Mouse (Mus musculus): ENCODE results near the gene Rnf215. TPM values are rescaled to one million over a fixed set of nuclear protein-coding genes. Genes with fewer than 3 reads are reported as not detected.
A peak's percentile ranks its signal among the peaks of the same experiment; 100 is the strongest.

The Rnf215 gene
- total RNA-seq (2018; cell fraction: chromatin; rRNA removed) = 10 to 100 TPM; 29.1 to 75.9 (median 51.8) TPM
- total RNA-seq (2018; cell fraction: cytosol; rRNA removed) = 10 to 100 TPM in 19 of 26 experiments, 1 to 10 TPM in 7; 6.4 to 19.5 (median 11.9) TPM
- 10 to 100 TPM; 19.0 to 56.4 (median 38.0) TPM for total RNA-seq (2018; cell fraction: nucleus; rRNA removed)
- polyA plus RNA-seq (2018) = 7.0 to 14.0 TPM (median 11.5 TPM) in 3 replicates

DNA sequence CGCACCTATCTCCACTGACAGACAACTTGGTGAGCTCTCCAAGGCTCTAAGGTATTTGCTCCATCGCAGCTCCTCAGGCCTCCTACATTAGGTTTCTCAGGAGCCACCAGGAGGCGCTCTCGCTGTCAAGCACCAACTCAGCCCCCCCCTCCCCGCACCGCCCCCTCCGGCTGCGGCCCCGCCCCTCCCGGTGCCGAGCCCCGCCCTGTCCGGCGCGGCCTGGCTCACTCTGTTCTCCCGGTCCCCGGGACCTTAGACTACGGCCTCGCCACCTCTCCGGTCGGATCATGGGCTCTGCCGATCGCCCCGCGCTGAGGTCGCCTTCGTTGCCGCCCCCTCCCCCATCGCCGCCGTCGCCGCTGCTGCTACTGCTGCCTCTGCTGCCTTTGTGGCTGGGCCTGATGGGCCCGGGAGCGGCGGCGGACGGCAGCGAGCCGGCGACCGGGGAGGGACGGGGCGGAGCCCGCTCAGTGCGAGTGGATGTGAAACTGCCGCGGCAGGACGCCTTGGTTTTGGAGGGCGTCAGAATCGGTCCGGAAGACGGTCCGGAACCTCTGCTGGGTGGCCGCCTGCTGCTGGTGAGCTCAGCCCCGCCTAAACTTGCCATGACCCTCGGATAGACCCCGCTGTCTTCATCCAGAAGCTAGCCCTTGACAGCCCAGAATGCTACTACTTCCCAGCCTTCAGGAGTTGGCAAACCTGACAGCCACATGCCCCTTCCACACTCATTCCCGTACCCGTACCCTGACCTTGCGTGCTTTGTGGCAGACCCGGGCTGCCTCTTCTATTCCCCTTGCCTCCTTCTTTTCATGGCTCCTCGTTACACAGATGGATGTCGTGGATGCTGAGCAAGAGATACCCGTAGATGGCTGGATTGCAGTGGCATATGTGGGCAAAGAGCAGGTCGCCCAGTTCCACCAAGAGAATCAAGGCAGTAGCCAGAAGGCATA lies at the start of gene Rnf215:
Gene Rnf215, plus strand, starts transcription at position 217 of the 950 bp plus-strand sequence.
- peaks cover 11% of the 10 kb centered on the region for H3K36me3 ChIP-seq (ENCODE audit: inconsistent target)
- 1% methylated on average over 55 of the region's 66 CpGs for WGBS (ENCODE audit: missing documents)
- H3K27ac ChIP-seq = peak within 1 kb of the TSS; percentile 38; the same call in 1 of the 2 replicates

DNA sequence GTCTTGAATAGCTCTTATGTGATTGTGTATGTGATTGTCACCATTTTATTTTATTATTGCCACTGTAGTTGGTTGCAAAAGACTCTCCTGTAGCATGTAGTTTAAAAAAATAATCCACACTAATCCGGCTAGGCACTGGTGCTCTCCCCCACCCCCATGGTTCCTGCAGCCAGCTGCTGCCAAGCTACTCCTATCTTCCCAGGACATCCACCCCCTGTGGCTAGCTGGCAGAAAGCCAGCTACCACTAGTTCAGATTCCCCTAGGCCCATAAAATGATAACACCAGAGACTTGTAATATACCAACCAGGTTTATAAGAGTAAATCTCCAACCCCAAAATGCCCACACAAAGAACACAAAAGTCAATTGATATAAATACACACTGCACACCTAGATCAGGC lies 48.8 kb upstream of the Rnf215 start:
- Histone ChIP-seq H3K27ac (no peak overlapping the region), H3K36me3 (ENCODE audit: inconsistent target) (no peaks in the 10 kb centered on the region), H3K4me3 (ENCODE audit: inconsistent target) (no peak overlapping the region), H3K79me2 (ENCODE audit: inconsistent target) (no peaks in the 10 kb centered on the region)
- WGBS (ENCODE audit: missing documents) = 100% methylated on average over 1 of the region's 1 CpGs

More for the DNA sequence above, at the start of gene Rnf215:
- Histone ChIP-seq H3K79me2 (ENCODE audit: inconsistent target) (no peaks in the 10 kb centered on the region; the same call in 1 of the 2 replicates), H3K4me3 (ENCODE audit: inconsistent target) (peak within 1 kb of the TSS; percentile 57)

DNA sequence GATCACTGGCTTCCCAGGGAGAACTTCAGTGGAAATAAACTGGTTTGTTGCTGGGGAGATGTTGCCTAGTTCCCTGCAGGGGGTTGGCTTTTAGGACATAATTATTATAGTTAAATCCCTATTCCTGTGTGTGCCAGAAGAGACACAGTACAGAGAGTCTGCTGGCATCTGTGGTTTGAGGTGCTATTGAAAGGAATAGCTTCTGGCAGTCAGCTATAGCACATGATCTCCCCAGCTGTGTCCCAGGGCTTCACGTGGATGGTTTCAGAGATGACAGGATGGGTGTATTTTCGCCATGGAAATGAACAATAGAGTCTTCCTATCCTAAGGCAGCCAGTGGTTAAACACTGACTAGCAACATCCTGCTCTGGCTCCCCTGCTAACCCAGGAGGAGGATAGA lies 47.7 kb upstream of the Rnf215 start:
- 77% methylated on average over 2 of the region's 2 CpGs for WGBS (ENCODE audit: missing documents)
- H3K4me3 ChIP-seq (ENCODE audit: inconsistent target) = no peak overlapping the region
- H3K79me2 ChIP-seq (ENCODE audit: inconsistent target) = no peaks in the 10 kb centered on the region

DNA sequence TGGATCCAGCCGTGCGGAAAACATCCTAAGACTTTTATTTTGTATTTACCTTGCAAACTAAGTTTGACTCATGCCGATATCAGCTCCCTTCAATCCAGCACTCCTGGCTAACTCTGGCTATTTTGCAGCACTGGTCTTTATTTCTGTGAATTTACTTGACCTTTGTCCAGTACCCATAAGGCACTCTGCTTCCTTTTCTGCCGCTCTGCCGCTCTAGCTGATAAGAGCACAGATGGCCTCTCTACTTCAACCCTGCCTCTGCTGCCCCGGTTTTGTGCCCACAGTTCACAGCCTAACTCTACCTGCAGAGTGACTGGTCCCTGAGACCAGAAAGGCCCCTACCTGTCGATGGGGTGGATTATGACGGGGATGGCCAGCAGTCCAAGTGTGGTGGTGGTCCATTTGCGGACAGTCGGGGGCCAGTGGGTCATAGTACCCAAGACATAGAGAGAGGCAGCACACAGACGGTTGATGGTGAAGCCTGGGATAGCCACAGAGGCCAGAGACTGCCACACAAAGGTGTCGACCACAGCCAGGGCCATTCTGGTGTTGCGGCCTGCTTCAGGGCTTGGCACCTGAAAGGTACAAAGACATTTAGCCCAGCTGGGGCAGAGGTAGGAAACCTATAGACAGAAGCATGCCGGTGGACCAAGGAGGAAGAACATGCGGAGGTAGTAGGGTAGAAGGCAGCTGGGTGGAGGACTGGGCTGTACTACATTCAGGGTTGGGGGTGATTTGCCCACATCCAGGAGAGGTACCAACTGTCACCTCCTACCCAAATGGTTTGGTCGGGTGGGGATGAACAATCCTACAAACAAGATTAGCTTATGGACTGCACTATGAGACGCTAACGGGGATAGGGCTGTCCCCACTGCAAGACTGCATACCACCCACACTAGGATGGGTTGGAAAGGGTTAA lies 41.3 kb upstream of the Rnf215 start:
- no peaks in the 10 kb centered on the region for H3K36me3 ChIP-seq (ENCODE audit: inconsistent target)
- H3K4me3 ChIP-seq (ENCODE audit: inconsistent target) = no peak overlapping the region
- WGBS (ENCODE audit: missing documents) = 92% methylated on average over 18 of the region's 18 CpGs
- no peaks in the 10 kb centered on the region for H3K79me2 ChIP-seq (ENCODE audit: inconsistent target)
- no peak overlapping the region for H3K27ac ChIP-seq

More for the DNA sequence above, 47.7 kb upstream of the Rnf215 start:
- H3K27ac ChIP-seq = no peak overlapping the region
- no peaks in the 10 kb centered on the region for H3K36me3 ChIP-seq (ENCODE audit: inconsistent target)

DNA sequence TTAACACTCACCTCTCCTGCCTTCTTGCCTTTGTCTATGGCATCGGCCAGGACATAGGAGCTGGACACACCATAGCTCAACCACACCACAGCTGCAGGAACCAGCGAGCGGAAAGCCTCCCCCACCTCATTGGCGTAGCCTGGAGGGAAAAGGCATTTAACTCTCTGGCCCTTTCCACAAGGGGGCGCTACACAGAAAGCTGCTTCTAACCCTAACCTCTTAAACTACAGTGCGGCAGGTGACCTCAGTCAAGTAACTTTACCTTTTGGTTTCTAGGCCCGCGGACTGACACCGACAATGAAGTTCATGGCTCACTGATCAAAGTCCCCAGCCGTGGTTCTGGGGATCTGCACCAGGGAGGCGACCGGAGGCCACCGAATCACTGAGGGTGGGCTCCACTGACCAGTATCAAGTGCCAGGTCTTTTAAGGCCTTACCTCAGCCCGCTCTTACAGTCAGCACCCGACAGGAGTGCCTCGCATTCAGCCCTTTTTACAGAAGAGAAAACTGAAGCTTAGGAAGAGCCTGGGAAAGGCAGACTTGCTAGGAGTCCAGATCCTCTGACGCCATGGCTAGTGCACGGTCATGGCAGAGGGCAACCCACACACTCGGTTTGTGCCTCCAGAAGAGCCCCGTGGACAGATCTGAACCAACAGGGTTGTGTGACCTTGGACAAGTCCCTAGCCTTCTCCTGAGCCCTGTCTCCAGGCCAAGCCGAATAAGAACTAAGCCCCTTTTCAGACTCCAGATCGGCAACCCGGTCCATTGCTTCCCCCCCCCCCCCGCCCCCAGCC lies 40.4 kb upstream of the Rnf215 start:
- Histone ChIP-seq H3K27ac (no peak overlapping the region), H3K36me3 (ENCODE audit: inconsistent target) (no peaks in the 10 kb centered on the region), H3K79me2 (ENCODE audit: inconsistent target) (no peaks in the 10 kb centered on the region), H3K4me3 (ENCODE audit: inconsistent target) (peak overlapping the region; percentile 34)
- WGBS (ENCODE audit: missing documents) = 12% methylated on average over 23 of the region's 24 CpGs

DNA sequence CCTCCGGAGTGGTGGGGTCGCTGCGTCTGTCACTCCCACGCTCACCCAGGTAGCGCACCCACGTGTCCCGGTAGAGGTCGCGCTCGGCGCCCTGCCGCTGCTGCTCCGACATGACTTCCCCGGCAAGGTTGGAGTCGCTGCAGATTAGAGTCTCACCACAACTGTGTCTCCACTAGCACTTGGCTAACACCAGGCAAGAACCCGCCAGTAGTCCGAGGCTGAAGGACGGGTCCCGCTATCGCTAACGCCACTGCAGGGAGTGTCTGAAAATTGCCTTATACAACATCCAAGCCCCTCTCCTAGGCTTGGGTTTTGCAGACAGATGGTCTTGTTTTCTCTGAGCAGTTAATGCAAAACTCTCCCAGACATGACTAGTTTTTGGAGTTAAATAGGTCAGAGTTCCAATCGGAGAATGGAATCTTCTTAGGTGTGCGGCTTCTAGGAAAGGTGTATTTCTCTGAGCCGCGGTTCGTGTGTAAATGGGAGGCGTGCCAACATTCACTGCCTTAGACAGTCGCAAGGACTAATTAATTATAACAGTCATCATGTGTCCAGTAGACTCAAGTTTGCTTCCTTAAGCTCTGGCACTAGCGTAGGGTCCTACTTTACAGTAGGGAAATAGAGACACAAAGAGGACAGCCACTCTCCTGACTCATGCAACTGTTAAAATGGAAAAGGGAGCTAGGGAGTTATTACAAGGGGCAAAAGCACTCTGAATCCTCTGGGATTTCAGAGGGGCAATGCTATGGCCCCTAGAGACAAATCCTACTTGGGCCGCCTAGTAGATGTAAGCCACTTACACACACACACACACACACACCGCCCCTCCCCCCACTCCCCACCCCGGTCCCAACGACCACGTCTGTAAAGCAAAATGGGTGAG lies 39.6 kb upstream of the Rnf215 start, which contains the start of gene Mtfp1:
Gene Mtfp1, minus strand, starts transcription at position 275 of the 883 bp plus-strand sequence.
- peak within 1 kb of the TSS; percentile 58 for H3K4me3 ChIP-seq (ENCODE audit: inconsistent target)
- H3K79me2 ChIP-seq (ENCODE audit: inconsistent target) = no peaks in the 10 kb centered on the region
- H3K36me3 ChIP-seq (ENCODE audit: inconsistent target) = no peaks in the 10 kb centered on the region
- peak within 1 kb of the TSS; percentile 57 for H3K27ac ChIP-seq
- 17% methylated on average over 23 of the region's 34 CpGs for WGBS (ENCODE audit: missing documents)

DNA sequence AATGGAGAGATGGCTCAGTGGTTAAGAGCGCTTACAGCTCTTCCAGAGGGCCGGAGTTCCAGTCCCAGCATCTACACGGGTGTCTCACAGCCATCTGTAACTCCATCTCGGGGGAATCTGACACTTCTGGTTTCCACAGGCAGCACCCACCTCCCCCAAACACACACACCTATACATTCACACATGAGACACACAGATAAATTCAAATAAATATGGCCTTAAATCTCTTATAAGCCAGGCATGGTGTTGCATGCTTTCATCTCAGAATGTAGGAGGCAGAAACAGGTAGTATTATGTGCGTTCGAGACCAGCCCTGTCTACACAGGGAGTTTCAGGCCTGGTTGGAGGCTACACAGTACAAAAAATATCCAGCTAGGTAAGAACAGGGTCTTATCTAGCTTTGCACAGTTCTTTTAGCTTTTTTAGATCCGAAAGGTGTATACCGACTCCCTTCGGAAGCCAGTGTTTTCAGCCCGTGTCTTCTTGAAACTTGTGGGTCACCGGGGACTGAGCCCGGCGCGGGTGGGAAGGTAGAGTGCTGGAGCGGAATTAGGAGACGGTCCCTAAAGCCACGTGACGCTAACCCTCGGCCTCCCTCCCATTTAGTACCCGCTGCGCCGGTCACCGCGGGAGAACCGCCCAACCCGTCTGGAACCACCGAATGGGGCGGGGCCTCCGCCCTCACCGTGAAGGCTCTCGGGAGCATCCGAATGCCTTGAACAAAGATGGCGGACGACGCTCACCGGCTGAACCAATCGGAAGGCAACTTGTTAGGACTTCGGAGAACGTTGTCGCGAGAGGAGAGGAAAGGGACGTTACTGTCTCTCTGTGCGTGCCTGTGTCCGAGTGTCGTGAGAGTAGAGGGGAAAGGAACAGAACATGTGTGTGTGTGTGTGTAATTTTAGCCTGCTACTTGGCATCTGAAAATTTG lies 38.7 kb upstream of the Rnf215 start:
- Histone ChIP-seq H3K4me3 (ENCODE audit: inconsistent target) (peak overlapping the region; percentile 58), H3K27ac (peak overlapping the region; percentile 57), H3K79me2 (ENCODE audit: inconsistent target) (no peaks in the 10 kb centered on the region), H3K36me3 (ENCODE audit: inconsistent target) (no peaks in the 10 kb centered on the region)
- WGBS (ENCODE audit: missing documents) = 6% methylated on average over 45 of the region's 45 CpGs

DNA sequence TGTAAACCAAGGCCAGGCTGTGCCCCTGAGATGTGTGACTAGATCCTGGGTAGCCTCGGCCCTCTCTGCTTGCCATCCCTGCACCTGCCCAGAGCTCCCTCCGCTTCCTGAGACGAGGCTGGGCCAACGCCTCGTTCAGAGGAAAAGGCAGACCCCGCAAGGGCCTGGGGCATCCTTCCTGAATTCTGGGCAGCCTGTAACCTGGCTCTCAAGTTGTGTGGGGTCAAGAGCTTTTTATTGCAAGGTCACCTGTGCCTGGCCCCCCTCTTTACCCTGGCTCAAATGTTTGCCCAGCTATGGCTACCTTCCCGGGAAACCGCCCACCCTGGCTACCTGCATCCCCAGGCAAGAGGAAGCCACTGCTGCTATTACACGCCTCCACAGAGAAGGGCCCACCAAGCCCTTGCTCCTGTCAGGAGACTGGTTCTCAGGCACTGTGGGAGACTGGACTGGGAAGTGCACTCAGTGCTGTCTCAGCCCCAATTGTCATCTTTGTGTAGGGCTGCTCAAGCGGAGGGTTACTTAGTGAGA lies 37.8 kb upstream of the Rnf215 start:
- Histone ChIP-seq H3K27ac (peak overlapping the region; percentile 57), H3K36me3 (ENCODE audit: inconsistent target) (no peaks in the 10 kb centered on the region), H3K4me3 (ENCODE audit: inconsistent target) (peak overlapping the region; percentile 58), H3K79me2 (ENCODE audit: inconsistent target) (no peaks in the 10 kb centered on the region)
- 30% methylated on average over 10 of the region's 10 CpGs for WGBS (ENCODE audit: missing documents)

DNA sequence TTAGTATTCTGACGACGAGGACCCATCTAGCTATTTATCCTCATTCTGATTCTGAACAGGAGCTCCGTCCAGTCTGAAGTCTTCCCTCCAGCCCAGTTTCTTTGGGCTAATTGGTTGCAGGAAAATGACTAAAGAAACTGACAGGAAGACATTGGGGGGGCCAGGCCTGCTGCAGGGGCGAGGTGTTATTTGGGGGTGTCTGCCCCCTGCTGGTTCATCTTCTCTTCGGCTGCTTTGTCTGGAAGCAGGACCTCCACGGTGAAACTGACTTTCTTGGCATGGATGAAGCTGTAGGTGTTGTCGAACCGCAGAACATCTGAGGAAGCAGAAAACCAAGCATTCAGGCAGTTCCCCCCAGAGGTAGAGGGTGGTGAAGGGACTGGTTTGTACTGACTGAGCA lies 36.9 kb upstream of the Rnf215 start:
- Histone ChIP-seq H3K79me2 (ENCODE audit: inconsistent target) (no peaks in the 10 kb centered on the region), H3K27ac (no peak overlapping the region), H3K4me3 (ENCODE audit: inconsistent target) (no peak overlapping the region), H3K36me3 (ENCODE audit: inconsistent target) (no peaks in the 10 kb centered on the region)
- 57% methylated on average over 7 of the region's 8 CpGs for WGBS (ENCODE audit: missing documents)

DNA sequence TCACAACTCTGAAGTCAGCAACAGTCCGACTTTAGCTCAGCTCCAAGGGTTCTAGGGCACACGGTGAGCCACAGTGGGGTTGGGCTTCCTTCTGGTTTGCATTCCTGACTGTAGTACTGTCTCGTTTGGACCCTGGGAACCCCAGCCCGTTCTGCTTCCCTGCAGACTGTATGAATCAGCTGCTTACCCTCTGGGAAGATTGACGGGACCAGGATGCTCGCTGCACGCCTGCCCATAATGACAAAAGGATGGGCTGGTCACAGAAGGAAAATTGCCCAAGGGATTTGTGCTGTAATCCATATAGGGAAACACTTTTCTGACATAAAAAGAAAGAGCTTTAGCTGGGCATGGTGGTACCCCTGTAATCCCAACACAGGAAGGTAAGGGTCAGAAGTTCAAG lies 36.2 kb upstream of the Rnf215 start:
- Histone ChIP-seq H3K4me3 (ENCODE audit: inconsistent target) (no peak overlapping the region), H3K79me2 (ENCODE audit: inconsistent target) (no peaks in the 10 kb centered on the region), H3K27ac (no peak overlapping the region), H3K36me3 (ENCODE audit: inconsistent target) (no peaks in the 10 kb centered on the region)
- WGBS (ENCODE audit: missing documents) = 97% methylated on average over 7 of the region's 7 CpGs

DNA sequence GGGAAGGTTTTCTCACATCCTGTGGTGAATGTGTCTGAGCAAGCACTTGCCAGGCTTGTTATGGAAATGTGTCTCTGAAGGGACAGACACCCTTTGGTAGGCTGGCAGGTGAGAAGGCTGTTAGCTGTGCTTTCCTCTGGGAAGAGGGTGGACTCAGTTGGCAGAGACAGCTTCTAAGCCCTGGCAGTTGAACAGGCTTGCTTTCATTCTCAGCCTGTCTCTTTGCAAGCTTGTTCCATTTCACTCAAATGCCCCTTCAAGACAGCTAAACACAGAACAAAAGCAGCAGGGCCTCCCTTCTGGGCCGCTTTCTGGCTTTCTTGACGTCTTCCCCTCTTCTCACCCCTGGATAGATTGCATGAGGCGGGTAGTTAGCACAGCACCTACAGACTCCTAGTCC lies 35.6 kb upstream of the Rnf215 start:
- H3K79me2 ChIP-seq (ENCODE audit: inconsistent target) = no peaks in the 10 kb centered on the region
- WGBS (ENCODE audit: missing documents) = 88% methylated on average over 3 of the region's 3 CpGs
- H3K27ac ChIP-seq = no peak overlapping the region
- H3K36me3 ChIP-seq (ENCODE audit: inconsistent target) = no peaks in the 10 kb centered on the region
- H3K4me3 ChIP-seq (ENCODE audit: inconsistent target) = no peak overlapping the region

DNA sequence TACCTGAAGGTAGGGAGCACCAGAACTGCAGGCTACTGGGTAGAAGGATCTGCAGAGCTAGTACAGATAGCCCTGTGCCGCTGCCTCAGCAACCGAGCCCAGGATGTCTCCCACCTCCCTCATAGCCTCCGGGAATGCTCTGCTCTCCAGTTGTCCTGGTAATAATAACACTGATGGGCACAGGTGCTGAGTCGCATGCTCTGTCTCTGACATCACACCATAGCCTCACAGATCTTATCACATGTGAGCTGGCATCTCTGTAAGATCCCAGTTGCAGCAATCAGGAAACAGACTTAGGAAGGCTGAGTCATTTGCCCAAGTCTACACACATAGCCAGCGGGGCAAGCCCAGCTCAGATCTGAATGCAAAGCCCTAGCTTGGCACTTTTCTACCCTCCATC lies 33.2 kb upstream of the Rnf215 start:
- Histone ChIP-seq H3K4me3 (ENCODE audit: inconsistent target) (no peak overlapping the region), H3K79me2 (ENCODE audit: inconsistent target) (no peaks in the 10 kb centered on the region), H3K36me3 (ENCODE audit: inconsistent target) (no peaks in the 10 kb centered on the region), H3K27ac (no peak overlapping the region)
- 64% methylated on average over 5 of the region's 5 CpGs for WGBS (ENCODE audit: missing documents)

Measured in macrophage (primary cell).